Mouse (Mus musculus): ENCODE measurements around the gene Prss58.

Gene Prss58

GRCm38 (mm10) chr6:40900287-40900686 lies at the start of gene Prss58:
Gene Prss58, minus strand, starts transcription at chr6:40900387.
- DNase-seq = no peak

GRCm38 (mm10) chr6:40940457-40940856 lies 40.3 kb upstream of the Prss58 start, which contains the start of gene 1700074P13Rik:
Gene 1700074P13Rik, minus strand, starts transcription at chr6:40940557.
- no peak for DNase-seq

GRCm38 (mm10) chr6:40919954-40920353 lies 19.8 kb upstream of the Prss58 start:
- DNase-seq = no peak

DNA sequence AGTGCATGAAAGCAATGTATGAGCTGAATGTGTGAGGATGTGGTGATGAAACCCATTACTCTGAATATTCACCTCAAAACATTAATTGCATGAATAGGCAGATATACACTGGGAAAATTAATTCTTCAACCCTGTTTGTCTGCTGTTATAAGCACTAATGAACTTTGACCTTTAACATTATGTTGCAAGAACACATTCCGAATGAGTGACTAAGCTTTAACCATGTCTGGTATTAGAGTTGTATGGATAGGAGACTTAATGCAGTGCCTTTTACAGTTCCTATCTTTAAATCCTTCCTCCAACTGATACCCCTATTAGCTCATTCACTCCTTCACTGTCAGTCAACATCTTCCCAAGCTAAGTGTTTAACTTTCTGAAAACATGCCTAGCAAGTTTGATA lies 5.5 kb downstream of the Prss58 start:
- DNase-seq = no peak

DNA sequence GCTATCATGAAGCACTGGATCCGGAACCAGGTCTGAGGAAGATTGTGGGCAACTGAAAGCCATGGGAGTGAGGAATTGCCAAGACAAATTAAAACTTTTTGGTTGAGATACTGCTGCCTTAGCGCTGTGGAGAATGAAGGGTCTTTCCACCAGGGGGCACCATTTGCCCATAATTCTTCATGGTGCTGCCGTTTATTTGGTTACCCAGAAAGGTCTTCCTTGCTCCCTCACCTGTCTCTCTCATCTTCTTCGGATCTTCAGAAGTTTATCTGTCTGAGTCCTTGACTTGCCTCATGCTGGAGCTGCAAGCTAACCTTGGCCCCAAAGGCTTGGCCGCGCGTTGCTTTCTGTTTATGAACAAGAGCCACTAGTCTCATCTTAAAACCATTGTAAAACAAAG lies 6.6 kb downstream of the Prss58 start:
- peak; percentile 32 for DNase-seq

- DNase-seq = no peak
These were observed 8.4 kb downstream of the Prss58 start for GRCm38 (mm10) chr6:40891754-40892153.

- no peak for DNase-seq
These were observed 9.2 kb downstream of the Prss58 start for GRCm38 (mm10) chr6:40890973-40891372.

DNA sequence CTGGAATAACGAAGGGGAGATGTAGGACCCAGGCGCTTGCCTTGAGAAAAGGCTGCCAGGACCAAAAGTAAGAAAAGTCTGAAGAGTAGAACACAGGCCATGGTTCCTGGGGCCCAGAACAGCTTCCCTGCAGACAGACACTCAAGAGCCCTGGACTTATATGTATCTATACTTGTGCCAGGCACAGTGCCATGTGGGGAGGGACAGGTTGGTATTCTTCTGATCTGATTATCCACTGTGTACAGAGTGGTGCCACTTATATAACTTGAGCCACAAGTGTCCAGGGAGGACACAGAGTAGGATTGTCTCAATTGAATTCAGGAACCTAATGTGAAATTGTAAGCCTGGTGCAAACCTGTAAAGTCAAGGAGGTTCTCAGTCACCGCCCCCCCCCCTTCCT lies 12.8 kb downstream of the Prss58 start, which contains the start of gene Moxd2:
Gene Moxd2, minus strand, starts transcription at position 101 of the 400 bp plus-strand sequence.
- no peak for DNase-seq

- no peak for DNase-seq
These were observed 54.9 kb downstream of the Prss58 start for GRCm38 (mm10) chr6:40845283-40845682.

Data from kidney, postnatal 10 days (tissue).